Mouse (Mus musculus) right cerebral cortex, postnatal 25 days (tissue): ENCODE measurements around the gene Gltpd2.
"Not testable (repeated sequence)": the region's sequence is repeated elsewhere in the genome, so short reads cannot be mapped to it uniquely, and the experiment has no call there.

Experiments used
- DNase-seq: peaks from one replicate; pipeline ENCODE4 v3.0.0; 2022

The Gltpd2 gene

DNA sequence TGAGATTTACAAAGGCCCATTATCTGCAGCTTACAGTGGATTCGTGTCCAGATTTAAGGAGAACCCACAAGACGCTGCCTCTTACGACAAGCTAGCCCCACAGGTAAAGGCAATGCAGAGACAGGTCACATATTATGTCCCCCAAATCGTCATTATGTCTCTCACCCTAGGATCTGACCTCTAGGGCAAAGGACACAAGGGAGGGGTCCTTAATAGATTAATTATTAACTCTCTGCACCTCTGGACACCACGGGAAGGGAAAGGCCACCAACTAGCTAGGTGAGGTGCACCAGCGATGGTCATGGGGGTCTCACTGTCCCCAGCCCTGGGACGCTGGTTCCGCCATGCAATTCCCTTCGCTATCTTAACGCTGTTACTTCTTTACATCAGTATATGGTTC lies at the start of gene Gltpd2:
Gene Gltpd2 (plus strand): TSS at position 274 of the 400 bp plus-strand sequence.
- DNase-seq, result no peak

DNA sequence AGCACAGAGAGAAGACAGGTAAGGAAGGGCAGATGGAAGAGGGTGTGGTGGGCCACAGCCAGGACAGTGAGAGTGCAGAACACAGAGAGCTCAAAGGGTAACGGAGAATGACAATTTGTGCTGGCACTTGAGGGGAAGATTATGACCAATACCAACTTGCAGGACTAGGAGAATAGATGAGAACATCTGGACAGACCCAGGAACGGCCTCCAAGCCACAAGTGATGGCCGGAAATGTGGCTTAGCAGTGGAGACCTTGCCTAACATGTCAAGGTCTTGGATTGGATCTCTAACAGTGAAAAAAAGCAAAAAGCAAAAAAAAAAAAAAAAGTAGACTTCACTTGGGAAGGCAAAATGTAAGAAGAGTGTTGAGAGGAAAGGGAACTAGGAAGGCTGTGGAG lies 49.2 kb upstream of the Gltpd2 start:
- DNase-seq, result no peak

GRCm38 (mm10) chr11:70472716-70473115 lies 46.3 kb upstream of the Gltpd2 start:
- no peak for DNase-seq

- DNase-seq, result not testable (repeated sequence)
Observed at GRCm38 (mm10) chr11:70473291-70473690, 45.7 kb upstream of the Gltpd2 start.

DNA sequence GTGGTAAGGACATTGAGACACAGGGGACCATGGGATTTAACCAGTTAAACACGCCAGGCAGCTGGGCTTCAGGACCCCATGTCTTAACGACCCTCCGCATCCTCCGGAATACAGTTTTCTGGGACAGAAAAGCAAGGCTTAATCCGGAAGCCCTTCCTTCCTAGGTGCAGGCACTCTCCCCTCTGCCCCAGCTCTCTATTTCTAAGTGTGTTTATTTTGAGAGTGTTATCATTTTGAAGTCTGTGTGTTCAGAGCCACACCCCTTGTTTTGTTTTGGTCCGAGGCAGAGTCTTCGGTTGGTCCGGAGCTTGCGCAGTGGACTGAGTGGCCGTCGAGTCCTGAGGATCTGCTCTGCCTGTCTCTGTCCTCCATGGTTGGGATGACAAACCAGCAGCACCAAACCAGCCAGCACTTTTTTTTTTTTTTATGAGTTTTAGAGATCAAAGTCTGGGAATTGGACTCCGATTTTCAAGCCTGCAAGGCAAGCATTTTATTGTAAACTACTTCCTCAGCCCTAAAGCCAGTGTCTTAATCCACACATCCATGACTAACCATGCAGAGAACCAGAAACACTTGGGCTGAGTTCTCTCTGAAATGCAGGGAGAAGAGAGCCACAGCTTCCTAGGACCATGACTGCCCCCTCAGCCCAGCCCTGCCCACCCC lies 44.0 kb upstream of the Gltpd2 start:
- DNase-seq, result no peak

GRCm38 (mm10) chr11:70485498-70485897 lies 33.5 kb upstream of the Gltpd2 start:
- no peak for DNase-seq

DNA sequence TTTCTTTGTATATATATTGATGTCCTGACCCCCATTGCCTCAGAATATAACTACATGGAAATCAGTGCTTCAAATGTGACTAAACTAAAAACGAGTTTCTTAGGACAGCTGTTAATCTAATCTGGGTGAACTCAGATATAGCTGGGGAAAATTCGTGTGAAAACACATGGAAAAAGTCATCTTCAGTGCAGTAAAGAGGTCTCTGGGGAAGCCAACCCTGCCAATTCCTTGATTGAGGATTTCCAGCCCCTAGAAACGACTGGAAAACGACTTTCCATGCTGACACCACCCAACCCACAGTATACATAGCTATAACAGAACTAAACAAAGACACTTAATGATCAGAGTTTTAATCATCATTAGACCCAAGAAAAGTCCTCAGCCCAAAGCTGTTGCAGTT lies 31.2 kb upstream of the Gltpd2 start:
- DNase-seq, result no peak

- no peak for DNase-seq
Observed at GRCm38 (mm10) chr11:70489138-70489537, 29.9 kb upstream of the Gltpd2 start.

DNA sequence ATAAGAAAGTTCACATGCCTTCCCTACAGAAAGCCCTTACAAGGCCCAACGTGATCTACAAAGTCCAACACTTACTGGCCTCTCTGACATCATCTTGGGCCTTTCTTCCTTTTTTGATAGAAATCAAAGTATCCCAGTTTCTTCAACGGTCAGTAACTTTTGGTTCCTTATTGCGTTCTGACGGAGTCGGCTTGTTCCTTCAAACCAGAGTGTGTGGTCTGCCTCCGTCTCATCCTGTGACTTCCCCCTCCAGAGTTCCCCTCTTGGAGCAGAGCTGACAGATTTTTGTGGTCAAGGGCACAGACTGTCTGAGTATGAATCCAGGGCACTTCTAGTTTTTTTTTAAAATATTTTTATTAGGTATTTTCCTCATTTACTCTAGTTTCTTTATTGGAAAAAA lies 29.3 kb upstream of the Gltpd2 start:
- DNase-seq, result no peak

DNA sequence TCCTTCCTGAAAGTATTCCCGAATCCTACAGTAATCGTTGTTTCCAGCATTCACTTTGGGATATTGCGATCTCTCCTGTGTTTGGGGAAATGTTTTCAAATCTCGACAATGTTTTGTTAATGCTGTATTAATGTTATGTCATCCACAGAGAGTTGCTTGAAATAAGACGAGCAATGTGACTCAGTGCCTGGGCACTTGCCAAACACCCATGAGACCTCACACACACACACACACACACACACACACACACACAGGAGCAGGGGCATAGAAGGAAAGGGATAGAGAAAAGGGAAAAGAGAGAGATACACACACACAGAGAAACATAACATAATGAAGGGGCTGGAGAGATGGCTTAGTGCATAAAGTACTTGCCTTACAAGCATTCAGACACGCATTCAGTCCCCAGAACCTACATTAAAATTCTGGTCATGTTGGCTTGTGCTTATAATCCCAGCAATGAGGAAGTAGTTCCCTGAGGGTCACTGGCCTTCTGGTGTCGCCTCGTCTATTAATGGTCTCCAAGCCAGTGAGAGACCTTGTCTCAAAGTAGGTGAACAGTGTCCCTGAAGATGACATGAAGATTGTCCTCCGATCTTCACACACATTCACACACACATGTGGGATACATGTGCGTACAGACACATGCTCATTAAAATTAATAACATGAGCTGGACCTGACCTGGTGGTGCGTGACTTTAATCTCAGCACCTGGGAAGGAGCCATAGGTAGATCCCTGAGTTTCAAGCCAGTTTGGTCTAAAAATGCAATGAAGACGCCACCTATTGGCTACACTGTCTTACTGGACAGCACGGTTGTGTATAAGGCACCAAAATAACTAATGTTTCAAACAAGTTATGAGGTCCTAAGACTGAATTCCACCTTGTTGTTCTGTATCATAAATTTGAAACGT lies 19.2 kb upstream of the Gltpd2 start:
- no peak for DNase-seq

DNA sequence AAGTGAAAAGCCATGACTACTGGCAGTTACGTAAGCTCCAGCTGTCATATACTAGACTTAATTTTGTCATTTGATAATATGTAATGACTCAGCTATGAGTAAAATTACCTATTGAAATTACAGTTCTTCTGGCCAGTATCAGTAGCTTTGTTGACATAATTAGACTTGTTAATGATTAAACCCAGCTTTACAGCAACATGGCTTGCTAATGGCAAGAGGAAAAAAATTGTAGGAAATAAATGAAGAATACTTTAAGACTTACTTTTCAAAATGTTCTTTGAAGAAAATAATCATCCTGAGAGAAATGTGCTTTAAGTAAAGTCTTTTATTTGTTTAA lies 18.6 kb upstream of the Gltpd2 start:
- no peak for DNase-seq

DNA sequence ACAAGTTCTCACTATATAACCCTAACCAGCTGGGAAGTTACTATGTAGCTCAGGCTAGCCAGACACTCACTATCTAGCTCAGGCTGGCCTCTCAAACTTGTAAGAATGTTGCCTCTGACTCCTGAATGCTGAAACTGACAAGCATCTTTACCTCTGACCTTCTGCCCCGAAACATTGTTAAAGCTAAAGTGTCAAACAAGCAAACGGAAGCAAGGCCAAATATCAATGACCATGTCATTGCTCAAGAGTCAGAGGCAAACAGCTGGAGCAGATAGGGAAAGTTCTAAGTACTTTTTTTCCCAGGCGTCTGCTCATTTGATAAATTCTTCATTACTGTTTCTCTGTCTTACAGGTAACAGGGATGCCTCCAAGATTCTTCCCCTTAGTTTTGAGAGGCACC lies 17.0 kb upstream of the Gltpd2 start:
- DNase-seq, result no peak

GRCm38 (mm10) chr11:70504970-70505369 lies 14.0 kb upstream of the Gltpd2 start, which contains the start of gene Tm4sf5:
TSS of gene Tm4sf5 (plus strand) at chr11:70505244.
- DNase-seq, result no peak

DNA sequence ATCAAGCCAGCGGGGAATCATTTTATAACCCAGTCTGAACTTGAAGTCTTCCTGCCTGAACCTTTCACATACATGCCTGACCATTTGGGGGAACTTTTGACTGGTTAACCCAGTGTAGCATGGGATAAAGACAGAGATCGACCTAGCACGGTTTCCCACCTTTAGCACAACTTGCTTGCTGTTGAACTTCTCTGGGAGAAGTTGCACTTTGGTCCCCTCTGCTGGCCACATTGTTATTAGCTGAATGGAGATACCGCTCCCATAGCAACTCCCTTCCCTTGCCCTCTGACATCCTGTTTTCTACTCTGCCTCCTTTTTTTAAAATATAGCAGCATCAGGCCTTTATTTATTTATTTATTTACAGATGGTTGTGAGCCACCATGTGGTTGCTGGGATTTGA lies 12.6 kb upstream of the Gltpd2 start:
- DNase-seq, result peak; percentile 31

- no peak for DNase-seq
Observed at GRCm38 (mm10) chr11:70506962-70507515, 12.0 kb upstream of the Gltpd2 start.

DNA sequence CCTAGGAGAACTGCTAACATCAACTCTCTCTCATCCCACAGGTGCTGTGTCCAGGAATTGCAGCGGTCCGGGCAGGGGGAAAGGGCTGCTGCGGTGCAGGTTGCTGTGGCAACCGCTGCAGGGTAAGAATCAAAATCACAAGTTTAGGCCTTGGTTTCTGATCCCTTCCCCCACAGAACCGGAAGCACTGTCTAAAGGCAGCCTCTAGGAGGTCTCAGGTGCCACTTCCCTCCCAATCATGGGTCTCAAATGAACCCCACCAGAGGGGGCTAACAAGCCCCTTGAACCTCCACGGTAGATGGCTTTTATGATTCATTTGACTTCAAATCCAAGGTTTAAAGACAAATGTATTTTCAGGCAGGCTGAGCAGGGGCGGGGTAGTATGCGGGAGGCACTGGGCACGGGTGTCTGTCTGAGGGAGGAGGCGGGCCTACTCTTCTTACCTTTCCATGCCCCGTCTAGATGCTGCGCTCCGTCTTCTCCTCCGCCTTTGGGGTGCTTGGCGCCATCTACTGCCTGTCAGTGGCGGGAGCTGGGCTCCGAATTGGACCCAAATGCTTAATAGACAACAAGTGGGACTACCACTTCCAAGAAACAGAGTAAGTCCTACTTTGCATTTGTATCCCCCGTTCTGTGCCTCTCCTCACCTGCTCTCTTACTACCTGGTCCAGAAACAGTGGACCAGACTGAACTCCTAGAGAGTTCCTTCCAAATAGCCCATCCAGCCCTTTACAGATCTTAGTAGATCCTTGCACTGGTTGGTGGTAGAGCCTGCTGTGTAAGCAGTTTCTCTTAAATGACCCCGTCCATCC lies 9.0 kb upstream of the Gltpd2 start:
- DNase-seq, result peak; percentile 22

- no peak for DNase-seq
Observed at GRCm38 (mm10) chr11:70511242-70511641, 7.8 kb upstream of the Gltpd2 start.

- DNase-seq, result no peak
Observed at GRCm38 (mm10) chr11:70511825-70512224, 7.2 kb upstream of the Gltpd2 start.

GRCm38 (mm10) chr11:70512709-70513342 lies 6.2 kb upstream of the Gltpd2 start:
- DNase-seq, result no peak

DNA sequence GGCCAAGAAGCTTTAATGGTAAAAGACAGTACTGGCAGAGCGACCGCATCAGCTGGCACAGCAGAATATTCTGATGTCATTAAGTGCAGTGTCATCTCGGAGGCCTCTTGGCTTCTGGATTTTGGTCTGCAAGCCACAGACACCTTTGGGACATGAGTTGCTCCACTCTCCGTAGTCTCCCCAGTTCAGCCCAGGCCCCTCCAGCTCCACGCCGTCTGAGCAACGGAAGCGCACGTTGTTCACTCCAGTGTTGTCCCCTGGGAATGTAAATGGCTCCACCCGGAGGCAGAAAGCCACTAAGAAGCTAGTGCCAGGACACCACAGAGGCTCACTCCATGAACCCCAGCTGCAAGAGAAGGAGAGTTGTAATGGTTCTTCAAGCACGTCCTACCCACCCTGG lies 5.5 kb upstream of the Gltpd2 start:
- no peak for DNase-seq

DNA sequence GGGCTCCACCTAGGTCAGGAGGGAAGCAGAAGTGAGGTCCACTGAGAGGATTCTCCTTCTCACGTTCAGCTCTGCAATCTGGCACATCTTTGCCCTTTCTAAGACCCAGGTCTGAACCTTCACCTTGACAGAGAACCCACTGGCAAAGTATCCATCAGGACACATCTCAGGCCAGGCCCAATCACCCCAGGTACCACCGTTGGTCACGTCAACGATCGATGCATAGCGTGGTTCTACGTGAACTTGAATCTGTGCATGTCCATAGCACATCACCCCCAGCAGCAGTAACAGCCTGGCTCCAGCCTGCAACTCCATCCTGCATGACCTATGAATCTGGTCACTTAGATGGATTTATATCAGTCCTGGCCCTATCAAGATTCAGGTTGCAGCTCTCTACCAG lies 4.7 kb upstream of the Gltpd2 start, which contains the start of gene Vmo1:
Gene Vmo1 (minus strand): TSS at position 329 of the 400 bp plus-strand sequence.
- no peak for DNase-seq

DNA sequence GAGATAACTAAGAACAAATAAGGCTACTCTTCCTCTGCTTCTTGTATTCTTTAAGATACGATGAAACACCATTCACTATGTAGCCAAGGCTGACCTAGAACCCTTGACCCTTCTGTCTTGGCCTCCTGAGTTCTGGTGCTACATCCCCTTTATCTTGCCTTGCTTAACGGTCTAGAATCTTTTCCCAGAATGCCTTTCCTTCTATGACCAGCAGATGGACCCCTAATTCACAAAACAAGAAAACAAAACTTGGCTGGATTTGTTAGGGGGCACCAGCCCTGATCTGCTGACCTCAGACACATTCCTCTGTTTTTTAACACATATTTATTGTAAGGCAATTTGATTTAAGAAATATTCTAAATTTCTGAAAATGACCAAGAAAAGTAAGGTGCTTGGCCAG lies 2.6 kb upstream of the Gltpd2 start:
- DNase-seq, result no peak

DNA sequence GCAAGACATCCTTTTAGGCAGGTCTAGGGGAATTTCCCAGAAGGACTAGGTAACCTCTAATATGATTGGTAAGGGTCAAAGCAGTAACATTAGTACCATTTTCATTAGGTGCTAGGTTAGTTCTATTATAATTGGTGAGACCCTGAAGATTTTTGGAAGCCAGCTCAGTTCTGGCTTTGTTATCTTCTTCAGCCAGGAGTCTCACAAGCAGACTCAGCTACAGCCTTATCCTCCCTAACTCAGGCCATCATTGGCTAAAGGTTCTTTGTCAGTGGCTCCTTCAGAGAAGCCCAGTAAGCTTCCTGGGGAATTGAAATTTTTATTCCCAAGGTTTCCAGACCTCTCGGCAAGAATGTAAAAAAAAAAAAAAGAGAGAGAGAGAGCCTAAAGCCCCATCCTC lies 560 bp upstream of the Gltpd2 start:
- DNase-seq, result no peak
